Mouse (Mus musculus) myocyte (in vitro differentiated cells): ENCODE measurements around the gene Stard3nl.

Source experiments
- CEBPB ChIP-seq: IDR thresholded peaks from 2 replicates; pipeline ENCODE4 v1.6.1; 2011; ENCODE audit warnings: mild to moderate bottlenecking, moderate library complexity; ENCODE audit not compliant: poor library complexity, insufficient read depth, severe bottlenecking
- USF1 ChIP-seq: IDR thresholded peaks from one replicate; pipeline ENCODE4 v1.6.1; 2011; ENCODE audit warnings: low read depth, mild to moderate bottlenecking, control low read depth, moderate library complexity

- TF ChIP-seq CEBPB (no peak), USF1 (no peak)
Measured at GRCm38 (mm10) chr13:19379313-19379712, 16.3 kb downstream of the Stard3nl start.
